Mouse (Mus musculus) midbrain, embryonic 10.5 days (tissue): ENCODE measurements around the gene Amigo3. TPM values are rescaled to one million over a fixed set of nuclear protein-coding genes. Genes with fewer than 3 reads are reported as not detected.

Source experiments
- DNase-seq: peaks from one replicate; pipeline ENCODE4 v3.0.0-alpha.2; 2017; ENCODE audit warnings: low spot score
- H3K27ac ChIP-seq: fragments of 300-500 bp; sonication (generic); replicated peaks from 2 replicates; pipeline ENCODE4 v1.5.1; 2016; ENCODE audit warnings: mild to moderate bottlenecking
- H3K27me3 ChIP-seq: fragments of 300-500 bp; sonication (generic); 2 replicates; pipeline ENCODE4 v1.6.1; 2016; ENCODE audit warnings: low read depth, mild to moderate bottlenecking; ENCODE audit not compliant: poor library complexity, severe bottlenecking
- H3K36me3 ChIP-seq: fragments of 300-500 bp; sonication (generic); 2 replicates; pipeline ENCODE4 v1.6.1; 2016; ENCODE audit warnings: mild to moderate bottlenecking, moderate library complexity
- H3K4me1 ChIP-seq: fragments of 300-500 bp; sonication (generic); 2 replicates; pipeline ENCODE4 v1.6.1; 2016
- H3K4me3 ChIP-seq: fragments of 300-500 bp; sonication (generic); 2 replicates; pipeline ENCODE4 v1.5.1; 2016; ENCODE audit warnings: mild to moderate bottlenecking, moderate library complexity
- H3K9me3 ChIP-seq: fragments of 300-500 bp; sonication (generic); replicated peaks from 2 replicates; pipeline ENCODE4 v1.6.1; 2016; ENCODE audit warnings: mild to moderate bottlenecking
- WGBS: fragments of 180-500 bp; shearing (Covaris S2); methylation state at CpG from one replicate; pipeline ENCODE4 v1.1.7; 2016; 5-methylcytosine and 5-hydroxymethylcytosine counted together
- polyA plus RNA-seq: library from polyadenylated mRNA; unstranded; fragments of >200 nt; fragmentation: Nextera tagmentation; extraction: Ambion mirVana; gene quantifications from 2 replicates; pipeline ENCODE4 v1.2.1, GENCODE M21; 2016

Amigo3 gene
- polyA plus RNA-seq, 1 experiment from 2014 or later = 2.6 TPM

DNA sequence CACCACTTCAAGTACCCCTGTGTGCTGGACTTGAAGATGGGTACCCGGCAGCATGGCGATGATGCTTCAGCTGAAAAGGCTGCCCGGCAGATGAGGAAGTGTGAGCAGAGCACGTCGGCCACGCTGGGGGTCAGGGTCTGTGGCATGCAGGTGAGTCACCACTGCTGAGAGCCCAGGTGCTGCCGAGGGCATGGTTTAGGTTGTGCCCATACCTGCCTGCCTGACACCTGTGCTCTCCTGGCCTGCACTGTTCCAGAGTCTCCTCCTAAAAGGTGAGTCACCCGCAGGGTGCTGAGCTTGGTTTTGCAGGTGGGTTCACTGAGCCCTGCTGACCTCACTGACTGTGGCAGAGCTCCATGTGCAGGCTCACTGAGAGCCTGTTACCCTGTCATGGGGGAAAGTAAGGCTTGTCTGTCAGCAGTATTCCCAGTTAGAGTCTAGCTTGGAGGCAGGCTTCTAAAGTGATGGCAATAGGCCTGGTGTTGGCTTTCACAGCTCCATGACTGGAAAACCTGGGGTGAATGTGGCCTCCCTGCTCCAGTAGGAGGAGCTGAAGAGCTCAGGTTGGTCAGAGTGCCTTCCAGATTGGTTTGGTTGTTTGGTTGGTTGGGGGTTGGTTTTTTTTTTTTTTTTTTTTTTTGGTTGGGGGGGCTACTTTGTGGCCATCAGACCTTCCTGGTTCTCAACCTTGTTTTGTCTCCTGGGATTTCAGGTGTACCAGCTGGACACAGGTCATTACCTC lies 8.0 kb upstream of the Amigo3 start:
- DNase-seq = no peak
- Histone ChIP-seq H3K4me3 (no peak overlapping the region), H3K27ac (no peak overlapping the region), H3K9me3 (no peaks in the 10 kb centered on the region), H3K27me3 (no peaks in the 10 kb centered on the region), H3K4me1 (peaks cover 22% of the 10 kb centered on the region), H3K36me3 (peaks cover 70% of the 10 kb centered on the region)
- 95% methylated on average over 8 of the region's 8 CpGs for WGBS

DNA sequence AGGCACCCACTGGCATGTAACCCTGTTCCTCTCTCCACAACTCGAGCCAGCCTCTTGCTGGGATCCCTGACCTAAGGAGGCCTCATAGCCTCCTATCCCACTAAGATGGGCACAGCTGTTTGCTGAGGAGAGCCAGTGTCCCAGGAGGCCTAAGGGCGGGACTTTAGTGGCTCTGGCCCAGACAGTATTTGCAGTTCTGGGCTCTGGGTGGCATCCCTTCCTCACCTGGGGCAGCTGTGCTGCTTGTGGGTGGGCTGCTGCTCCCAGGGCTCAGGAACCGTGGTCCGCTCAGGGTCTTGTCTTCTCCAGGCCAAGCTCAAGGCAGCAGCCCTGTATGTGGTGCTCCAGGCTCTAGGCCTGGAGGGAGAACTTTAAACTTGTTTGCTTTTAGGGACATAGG lies 6.4 kb upstream of the Amigo3 start:
- Histone ChIP-seq H3K4me3 (no peak overlapping the region), H3K27me3 (no peaks in the 10 kb centered on the region), H3K4me1 (peaks cover 27% of the 10 kb centered on the region), H3K27ac (no peak overlapping the region), H3K9me3 (no peaks in the 10 kb centered on the region), H3K36me3 (peaks cover 69% of the 10 kb centered on the region)
- 85% methylated on average over 4 of the region's 4 CpGs for WGBS
- DNase-seq = no peak

DNA sequence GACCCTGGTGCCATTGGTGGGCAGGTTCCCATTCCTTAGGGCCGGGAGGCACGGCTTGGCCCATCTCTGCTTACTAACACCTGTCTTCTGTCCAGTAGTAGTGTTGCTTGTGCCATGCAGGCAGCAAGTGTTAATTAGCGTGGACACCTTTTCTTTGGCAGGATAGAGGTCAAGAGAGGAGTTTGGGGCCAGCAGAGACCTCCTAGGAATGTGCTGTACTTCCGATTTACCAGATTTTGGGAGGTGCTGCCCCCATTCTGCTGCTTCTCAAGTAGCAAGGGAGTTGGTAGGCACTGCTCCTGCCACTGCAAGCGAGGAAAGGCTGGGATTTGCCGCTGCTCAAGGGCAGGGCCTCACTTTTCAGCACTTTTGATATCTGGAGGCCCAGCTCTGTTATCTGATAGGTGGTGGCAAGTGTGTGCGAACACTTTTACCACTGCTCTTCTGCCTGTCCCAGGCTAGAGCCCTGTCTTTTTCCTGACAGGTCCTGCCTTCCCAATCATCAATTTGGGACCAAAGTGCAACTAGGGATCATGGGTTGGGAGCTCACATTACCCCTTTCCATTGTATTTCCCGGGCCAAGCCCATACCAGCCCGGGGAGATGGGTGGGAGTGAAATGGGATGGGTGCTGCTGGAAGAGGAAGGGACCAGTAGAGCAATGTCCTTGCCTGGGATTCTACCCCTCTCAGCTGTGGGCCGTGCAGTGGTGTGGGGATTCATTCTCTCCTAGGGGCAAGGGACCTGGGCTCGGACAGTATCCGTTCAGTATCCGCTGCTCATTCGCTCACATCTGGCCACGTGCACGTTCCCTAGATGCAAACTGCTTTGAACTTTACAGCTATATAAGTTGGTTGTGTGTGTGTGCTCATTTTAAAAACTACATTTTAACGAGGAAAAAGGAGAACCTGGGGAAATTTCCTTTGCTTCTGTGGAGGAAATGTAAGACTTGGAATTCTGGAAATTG lies 5.1 kb upstream of the Amigo3 start:
- Histone ChIP-seq H3K36me3 (peaks cover 64% of the 10 kb centered on the region), H3K27ac (peak overlapping the region; percentile 76)

DNA sequence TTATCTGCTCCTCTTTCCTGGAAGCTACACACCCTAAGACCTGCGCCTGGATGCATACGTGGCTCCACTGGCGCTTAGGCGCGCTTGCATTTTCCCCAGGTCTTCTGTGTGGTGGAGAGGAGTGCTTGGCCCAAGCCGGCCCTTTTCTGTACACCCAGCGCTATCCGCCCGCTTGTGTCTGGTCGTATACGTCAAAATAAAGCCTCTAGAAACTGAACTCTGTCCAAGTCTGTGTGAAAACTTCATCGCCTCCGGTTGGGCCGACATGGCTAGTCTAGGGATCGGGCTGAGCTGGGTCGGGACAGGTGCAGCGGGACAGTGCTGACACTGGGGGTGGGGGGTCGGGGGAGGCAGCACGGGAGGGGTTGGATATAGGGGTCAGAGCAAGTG lies 4.4 kb upstream of the Amigo3 start:
- DNase-seq = no peak
- under 1% methylated on average over 19 of the region's 19 CpGs for WGBS
- H3K4me3 ChIP-seq = peak overlapping the region; percentile 62
- no peaks in the 10 kb centered on the region for H3K27me3 ChIP-seq
- peak overlapping the region; percentile 76 for H3K27ac ChIP-seq
- no peaks in the 10 kb centered on the region for H3K9me3 ChIP-seq
- H3K36me3 ChIP-seq = peaks cover 60% of the 10 kb centered on the region
- peaks cover 34% of the 10 kb centered on the region for H3K4me1 ChIP-seq

More for the DNA sequence above, 5.1 kb upstream of the Amigo3 start:
- no peaks in the 10 kb centered on the region for H3K9me3 ChIP-seq
- H3K27me3 ChIP-seq = no peaks in the 10 kb centered on the region
- WGBS = 55% methylated on average over 17 of the region's 17 CpGs
- H3K4me3 ChIP-seq = peak overlapping the region; percentile 62
- DNase-seq = no peak
- H3K4me1 ChIP-seq = peaks cover 28% of the 10 kb centered on the region

DNA sequence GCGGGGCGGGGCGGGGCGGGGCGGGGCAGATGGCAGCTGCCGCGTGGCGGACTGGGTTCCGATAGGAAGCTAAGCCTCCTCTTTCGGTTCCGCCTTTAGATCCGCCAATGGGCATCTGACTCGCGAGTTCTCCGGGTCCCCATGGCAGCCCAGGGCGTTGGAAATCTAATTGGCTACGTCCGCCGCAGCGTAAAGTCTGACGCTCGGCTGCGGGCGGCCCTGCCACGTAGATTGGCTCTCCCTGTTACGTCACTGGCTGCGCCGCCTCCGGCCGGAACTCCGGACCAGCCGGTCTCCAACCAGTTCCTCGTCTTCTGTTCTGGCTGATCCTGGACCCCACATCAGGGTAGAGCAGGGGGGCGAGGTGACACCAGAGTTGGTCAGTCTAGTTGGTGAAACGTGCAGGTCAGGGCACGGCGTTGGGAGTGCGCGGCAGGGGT lies 3.9 kb upstream of the Amigo3 start, which contains the start of gene Gmppb:
Gmppb (plus strand) TSS at position 227 of the 440 bp plus-strand sequence.
- Histone ChIP-seq H3K9me3 (no peaks in the 10 kb centered on the region), H3K27ac (peak within 1 kb of the TSS; percentile 76), H3K4me1 (peaks cover 34% of the 10 kb centered on the region), H3K27me3 (no peaks in the 10 kb centered on the region), H3K4me3 (peak within 1 kb of the TSS; percentile 62), H3K36me3 (peaks cover 63% of the 10 kb centered on the region)
- under 1% methylated on average over 39 of the region's 39 CpGs for WGBS
- DNase-seq = peak; percentile 96

DNA sequence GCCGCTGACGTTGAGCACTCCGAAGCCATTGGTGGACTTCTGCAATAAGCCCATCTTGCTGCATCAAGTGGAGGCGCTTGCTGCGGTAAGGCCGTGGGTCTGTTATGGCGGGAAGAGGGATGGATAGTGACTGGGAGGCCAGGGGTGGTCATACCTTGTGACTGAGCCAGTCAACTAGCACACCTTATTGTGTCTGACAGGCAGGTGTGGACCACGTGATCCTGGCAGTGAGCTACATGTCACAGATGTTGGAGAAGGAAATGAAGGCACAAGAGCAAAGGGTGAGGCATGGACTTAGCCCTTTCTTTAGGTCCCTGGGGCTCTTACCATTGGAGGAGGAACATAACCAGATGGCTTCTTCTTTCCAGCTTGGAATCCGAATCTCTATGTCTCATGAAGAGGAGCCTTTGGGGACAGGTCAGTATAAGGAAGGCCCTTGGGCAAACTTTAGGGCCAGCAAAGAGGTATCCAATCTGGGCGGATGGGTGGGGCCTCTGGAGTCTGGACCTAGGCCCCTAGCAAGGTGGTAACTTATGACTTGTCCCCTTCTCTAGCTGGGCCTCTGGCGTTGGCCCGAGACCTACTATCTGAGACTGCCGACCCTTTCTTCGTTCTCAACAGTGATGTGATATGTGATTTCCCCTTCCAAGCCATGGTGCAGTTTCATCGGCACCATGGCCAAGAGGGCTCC lies 3.3 kb upstream of the Amigo3 start:
- no peak for DNase-seq
- Histone ChIP-seq H3K36me3 (peaks cover 67% of the 10 kb centered on the region), H3K4me3 (peak overlapping the region; percentile 62), H3K9me3 (no peaks in the 10 kb centered on the region), H3K27me3 (no peaks in the 10 kb centered on the region), H3K4me1 (peaks cover 34% of the 10 kb centered on the region), H3K27ac (peak overlapping the region; percentile 76)
- WGBS = 44% methylated on average over 15 of the region's 15 CpGs

DNA sequence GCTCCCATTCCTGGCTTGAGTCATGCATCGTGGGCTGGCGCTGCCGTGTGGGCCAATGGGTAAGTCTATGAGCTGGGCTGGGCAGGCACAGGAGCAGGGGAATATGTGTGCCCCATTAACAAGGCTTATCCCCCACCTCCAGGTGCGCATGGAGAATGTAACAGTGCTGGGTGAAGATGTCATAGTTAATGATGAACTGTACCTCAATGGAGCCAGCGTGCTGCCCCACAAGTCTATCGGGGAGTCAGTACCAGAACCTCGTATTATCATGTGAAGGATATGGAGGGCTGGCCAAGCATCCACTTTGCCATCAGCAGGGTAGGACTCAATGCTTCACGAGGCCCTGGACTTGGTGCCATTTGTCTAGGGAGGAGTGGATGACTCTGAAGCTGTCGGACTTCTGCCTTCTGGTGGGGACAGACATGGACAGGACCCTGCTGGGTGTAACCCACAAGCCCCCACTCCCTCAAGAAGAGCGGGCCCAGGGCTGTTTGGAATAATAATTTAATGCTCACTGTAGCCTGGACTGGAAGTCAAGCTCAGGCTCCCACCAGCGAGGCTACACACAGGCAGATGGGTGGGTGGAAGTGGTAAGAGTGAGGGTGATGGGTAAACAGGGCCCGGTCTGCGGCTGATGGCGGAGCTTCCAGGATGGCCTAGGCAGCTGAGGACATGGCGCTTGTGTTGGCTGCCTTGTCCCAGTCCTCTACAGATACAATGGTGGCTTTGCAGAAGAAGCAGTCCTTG lies 1.6 kb upstream of the Amigo3 start:
- Histone ChIP-seq H3K4me1 (peaks cover 34% of the 10 kb centered on the region), H3K9me3 (no peaks in the 10 kb centered on the region), H3K27me3 (no peaks in the 10 kb centered on the region), H3K36me3 (peaks cover 67% of the 10 kb centered on the region), H3K27ac (no peak overlapping the region), H3K4me3 (no peak overlapping the region)
- DNase-seq = no peak
- 93% methylated on average over 15 of the region's 15 CpGs for WGBS

DNA sequence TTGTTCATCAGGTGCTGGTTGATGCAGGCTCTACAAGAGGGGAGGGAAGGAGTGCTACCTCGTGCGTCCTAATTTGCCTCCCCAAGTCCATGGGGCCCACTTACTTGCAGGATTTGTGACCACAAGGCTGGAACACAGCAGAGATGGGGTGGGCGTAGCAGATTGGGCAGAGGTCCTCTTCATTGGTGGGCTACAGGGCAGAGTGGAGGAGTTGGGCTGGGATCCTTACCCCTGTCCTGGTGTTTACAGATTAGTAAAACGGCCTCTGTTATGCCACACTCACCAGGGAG lies 1.1 kb upstream of the Amigo3 start:
- Histone ChIP-seq H3K4me3 (no peak overlapping the region; the same call in 1 of the 2 replicates), H3K9me3 (no peaks in the 10 kb centered on the region), H3K27me3 (no peaks in the 10 kb centered on the region), H3K27ac (no peak overlapping the region), H3K36me3 (peaks cover 67% of the 10 kb centered on the region), H3K4me1 (peaks cover 34% of the 10 kb centered on the region)
- 88% methylated on average over 4 of the region's 4 CpGs for WGBS
- no peak for DNase-seq

DNA sequence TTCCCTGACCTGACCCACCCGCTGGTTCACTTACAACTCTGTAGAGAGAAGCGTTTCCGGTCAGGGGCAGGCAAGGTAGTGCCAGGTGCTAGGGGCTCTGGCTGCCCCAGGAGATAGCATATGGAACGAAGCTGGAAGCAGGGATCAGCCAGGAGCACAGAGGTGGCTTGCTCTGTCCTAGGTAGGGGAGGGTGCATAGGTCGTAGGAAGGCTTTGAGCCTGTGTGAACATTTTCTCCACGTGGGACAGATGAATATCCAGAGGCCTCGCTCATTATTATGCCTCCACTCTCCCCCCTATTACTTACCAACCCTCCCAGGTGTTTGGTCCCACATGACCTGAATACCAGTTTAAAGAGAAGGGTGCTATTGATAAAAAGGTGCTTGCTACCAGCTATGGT lies 548 bp upstream of the Amigo3 start:
- WGBS = 73% methylated on average over 7 of the region's 7 CpGs

DNA sequence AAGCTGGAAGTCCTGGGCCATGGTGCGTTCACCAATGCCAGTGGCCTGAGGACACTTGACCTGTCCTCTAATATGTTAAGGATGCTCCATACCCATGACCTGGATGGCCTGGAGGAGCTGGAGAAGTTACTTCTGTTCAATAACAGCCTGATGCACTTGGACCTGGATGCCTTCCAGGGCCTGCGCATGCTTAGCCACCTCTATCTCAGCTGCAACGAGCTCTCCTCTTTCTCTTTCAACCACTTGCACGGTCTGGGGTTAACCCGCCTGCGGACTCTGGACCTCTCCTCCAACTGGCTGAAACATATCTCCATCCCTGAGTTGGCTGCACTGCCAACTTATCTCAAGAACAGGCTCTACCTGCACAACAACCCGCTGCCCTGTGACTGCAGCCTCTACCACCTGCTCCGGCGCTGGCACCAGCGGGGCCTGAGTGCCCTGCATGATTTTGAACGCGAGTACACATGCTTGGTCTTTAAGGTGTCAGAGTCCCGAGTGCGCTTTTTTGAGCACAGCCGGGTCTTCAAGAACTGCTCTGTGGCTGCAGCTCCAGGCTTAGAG lies 786 bp downstream of the Amigo3 start:
- Histone ChIP-seq H3K27me3 (no peaks in the 10 kb centered on the region), H3K9me3 (no peaks in the 10 kb centered on the region), H3K4me3 (no peak overlapping the region), H3K4me1 (peaks cover 20% of the 10 kb centered on the region), H3K36me3 (peaks cover 77% of the 10 kb centered on the region), H3K27ac (no peak overlapping the region)
- 95% methylated on average over 15 of the region's 15 CpGs for WGBS
- no peak for DNase-seq

More for the DNA sequence above, 548 bp upstream of the Amigo3 start:
- Histone ChIP-seq H3K4me3 (no peak overlapping the region), H3K36me3 (peaks cover 67% of the 10 kb centered on the region), H3K4me1 (peaks cover 33% of the 10 kb centered on the region), H3K9me3 (no peaks in the 10 kb centered on the region), H3K27ac (no peak overlapping the region), H3K27me3 (no peaks in the 10 kb centered on the region)
- DNase-seq = no peak

DNA sequence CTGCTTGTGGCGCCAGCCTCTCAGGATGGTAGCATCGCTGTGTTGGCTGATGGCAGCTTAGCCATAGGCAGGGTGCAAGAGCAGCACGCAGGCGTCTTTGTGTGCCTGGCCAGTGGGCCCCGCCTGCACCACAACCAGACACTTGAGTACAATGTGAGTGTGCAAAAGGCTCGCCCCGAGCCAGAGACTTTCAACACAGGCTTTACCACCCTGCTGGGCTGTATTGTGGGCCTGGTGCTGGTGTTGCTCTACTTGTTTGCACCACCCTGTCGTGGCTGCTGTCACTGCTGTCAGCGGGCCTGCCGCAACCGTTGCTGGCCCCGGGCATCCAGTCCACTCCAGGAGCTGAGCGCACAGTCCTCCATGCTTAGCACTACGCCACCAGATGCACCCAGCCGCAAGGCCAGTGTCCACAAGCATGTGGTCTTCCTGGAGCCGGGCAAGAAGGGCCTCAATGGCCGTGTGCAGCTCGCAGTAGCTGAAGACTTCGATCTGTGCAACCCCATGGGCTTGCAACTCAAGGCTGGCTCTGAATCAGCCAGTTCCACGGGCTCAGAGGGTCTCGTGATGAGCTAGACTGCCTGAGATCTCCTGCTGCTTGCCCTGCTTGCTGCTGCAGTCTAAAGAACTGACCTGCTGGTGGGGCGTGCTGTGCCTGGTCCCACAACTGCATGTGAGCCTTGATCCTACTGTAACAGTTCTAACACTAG lies 1.5 kb downstream of the Amigo3 start:
- H3K4me3 ChIP-seq = no peak overlapping the region
- H3K4me1 ChIP-seq = peaks cover 19% of the 10 kb centered on the region
- no peaks in the 10 kb centered on the region for H3K27me3 ChIP-seq
- H3K27ac ChIP-seq = no peak overlapping the region
- H3K36me3 ChIP-seq = peaks cover 85% of the 10 kb centered on the region
- WGBS = 91% methylated on average over 22 of the region's 22 CpGs
- H3K9me3 ChIP-seq = no peaks in the 10 kb centered on the region
- DNase-seq = no peak
